Mouse (Mus musculus): ENCODE results near the gene Olfr787. TPM values are rescaled to one million over a fixed set of nuclear protein-coding genes. Genes with fewer than 3 reads are reported as not detected.

Gene Olfr787
- not detected in 2 replicates for polyA plus RNA-seq (2012; rRNA removed)

DNA sequence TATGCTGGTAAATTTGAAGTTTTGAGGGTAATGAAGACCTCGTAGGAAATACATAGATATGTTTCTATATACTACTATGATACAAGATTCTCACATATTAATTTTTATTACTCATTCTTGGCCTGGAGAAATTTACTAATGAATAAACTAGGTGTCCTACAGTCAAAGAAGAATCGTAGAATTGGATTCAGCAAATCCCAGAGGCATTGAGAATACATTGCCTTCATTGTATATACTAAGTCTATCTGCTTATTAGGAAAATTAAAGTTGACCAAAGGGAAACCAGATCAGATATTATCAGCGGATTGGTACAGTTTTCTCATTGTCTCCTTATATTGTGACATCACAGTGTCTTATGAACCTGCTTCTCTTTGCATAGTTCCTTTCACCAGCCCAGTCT lies at the start of gene Olfr787:
Olfr787 (plus strand) TSS at position 301 of the 400 bp plus-strand sequence.
- WGBS: 74% methylated on average over 3 of the region's 3 CpGs
- H3K4me3 ChIP-seq (replicated peaks; ENCODE audit: extremely low read depth, low read depth, low read length): no peak within 1 kb of the TSS
- no peaks in the 10 kb centered on the region for H3K4me1 ChIP-seq (ENCODE audit: control insufficient read depth, insufficient read depth, low read length)
- no peak for DNase-seq
- TF ChIP-seq POLR2A (IDR thresholded peaks at IDR 0.05; ENCODE audit: borderline replicate concordance, extremely low read depth, low read depth, low read length) (no peak), CTCF (IDR thresholded peaks at IDR 0.05; ENCODE audit: insufficient read depth, low read length) (no peak)

DNA sequence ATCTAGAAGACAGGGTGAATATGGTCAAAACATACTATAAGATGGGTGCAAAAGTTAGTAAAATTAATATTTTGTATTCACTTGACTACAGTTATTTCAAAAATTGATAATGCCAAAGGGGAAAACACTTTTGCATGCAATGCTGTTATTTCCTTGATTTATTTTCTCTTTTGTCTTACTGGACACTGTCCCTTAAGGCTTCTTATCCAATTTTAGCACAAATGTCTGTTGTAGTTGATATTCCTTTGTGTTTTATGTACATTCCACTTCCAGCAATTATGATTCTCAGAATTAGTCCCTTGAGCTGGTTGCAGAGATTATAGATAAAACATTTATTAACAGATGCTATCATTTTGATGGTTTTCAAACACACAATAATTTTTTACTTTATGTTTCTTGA lies 34.7 kb upstream of the Olfr787 start, which contains the start of gene Olfr786:
Olfr786 (plus strand) TSS at position 301 of the 400 bp plus-strand sequence.
- H3K4me1 ChIP-seq (ENCODE audit: control insufficient read depth, insufficient read depth, low read length): no peaks in the 10 kb centered on the region
- TF ChIP-seq CTCF (IDR thresholded peaks at IDR 0.05; ENCODE audit: insufficient read depth, low read length) (no peak), POLR2A (IDR thresholded peaks at IDR 0.05; ENCODE audit: borderline replicate concordance, extremely low read depth, low read depth, low read length) (no peak)
- H3K4me3 ChIP-seq (replicated peaks; ENCODE audit: extremely low read depth, low read depth, low read length): no peak within 1 kb of the TSS

DNA sequence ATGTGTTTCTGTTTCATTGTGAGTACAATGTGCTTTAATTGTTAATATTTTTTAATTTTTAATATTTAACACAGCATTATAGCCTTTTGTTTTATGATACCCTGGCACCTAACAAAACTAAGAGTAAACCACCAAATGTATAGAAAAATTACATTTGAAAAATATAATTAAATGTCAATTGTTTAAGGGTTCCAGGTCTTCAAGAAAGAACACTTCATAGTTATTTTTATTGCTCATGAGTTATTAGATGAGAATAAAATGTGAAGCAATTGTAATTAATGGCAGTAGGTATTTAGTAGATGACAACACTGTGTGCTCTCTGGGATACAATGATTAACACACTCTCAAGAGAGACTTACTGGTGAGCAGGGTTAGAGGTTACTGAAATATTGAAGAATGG lies 9.0 kb downstream of the Olfr787 start, which contains the start of gene Olfr788:
Olfr788 (plus strand) TSS at position 301 of the 400 bp plus-strand sequence.
- no peak for DNase-seq
- TF ChIP-seq CTCF (IDR thresholded peaks at IDR 0.05; ENCODE audit: insufficient read depth, low read length) (no peak), POLR2A (IDR thresholded peaks at IDR 0.05; ENCODE audit: borderline replicate concordance, extremely low read depth, low read depth, low read length) (no peak)
- H3K4me3 ChIP-seq (replicated peaks; ENCODE audit: extremely low read depth, low read depth, low read length): no peak within 1 kb of the TSS
- H3K4me1 ChIP-seq (ENCODE audit: control insufficient read depth, insufficient read depth, low read length): no peaks in the 10 kb centered on the region

More for the DNA sequence above, 34.7 kb upstream of the Olfr787 start, which contains the start of gene Olfr786:
- DNase-seq: no peak

DNA sequence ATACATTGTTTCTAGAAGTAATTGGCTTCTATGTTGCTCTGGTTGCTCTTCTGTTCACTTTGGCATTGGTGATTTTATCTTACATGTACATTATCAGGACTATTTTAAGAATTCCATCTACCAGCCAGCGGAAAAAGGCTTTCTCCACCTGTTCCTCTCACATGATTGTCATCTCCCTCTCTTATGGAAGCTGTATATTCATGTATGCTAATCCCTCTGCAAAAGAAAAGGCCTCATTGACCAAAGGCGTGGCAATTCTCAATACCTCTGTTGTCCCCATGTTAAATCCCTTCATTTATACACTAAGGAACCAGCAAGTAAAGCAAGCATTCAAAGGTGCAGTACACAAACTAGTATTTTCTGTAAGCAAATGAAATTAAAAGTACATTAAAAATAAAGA lies 11.6 kb downstream of the Olfr787 start:
- 57% methylated on average over 2 of the region's 2 CpGs for WGBS
- Histone ChIP-seq H3K4me1 (ENCODE audit: control insufficient read depth, insufficient read depth, low read length) (no peaks in the 10 kb centered on the region), H3K4me3 (replicated peaks; ENCODE audit: extremely low read depth, low read depth, low read length) (no peak overlapping the region)
- no peak for DNase-seq
- no peak for TF ChIP-seq POLR2A (IDR thresholded peaks at IDR 0.05; ENCODE audit: borderline replicate concordance, extremely low read depth, low read depth, low read length)
- TF ChIP-seq CTCF (IDR thresholded peaks at IDR 0.05; ENCODE audit: insufficient read depth, low read length): no peak

DNA sequence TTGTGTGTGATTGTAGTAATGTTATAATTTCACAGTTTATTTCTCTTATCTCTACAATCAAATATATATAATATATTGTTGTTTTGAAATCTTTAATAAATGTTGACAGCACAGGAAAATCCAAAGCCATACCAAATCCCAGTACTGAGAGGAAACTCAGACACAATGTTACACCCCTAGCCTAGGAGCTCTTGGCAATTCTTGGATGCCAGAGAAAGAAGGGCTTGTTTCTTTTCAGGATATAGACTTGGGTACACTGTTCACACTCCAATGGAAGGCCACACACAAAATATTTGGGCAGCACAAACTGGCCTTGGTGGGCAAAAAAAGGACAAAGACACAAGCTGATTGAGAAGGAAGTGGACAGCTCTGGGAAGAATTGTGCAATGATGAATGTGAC lies 12.1 kb downstream of the Olfr787 start:
- Histone ChIP-seq H3K4me1 (ENCODE audit: control insufficient read depth, insufficient read depth, low read length) (no peaks in the 10 kb centered on the region), H3K4me3 (replicated peaks; ENCODE audit: extremely low read depth, low read depth, low read length) (no peak overlapping the region)
- DNase-seq: no peak
- TF ChIP-seq CTCF (IDR thresholded peaks at IDR 0.05; ENCODE audit: insufficient read depth, low read length): no peak

DNA sequence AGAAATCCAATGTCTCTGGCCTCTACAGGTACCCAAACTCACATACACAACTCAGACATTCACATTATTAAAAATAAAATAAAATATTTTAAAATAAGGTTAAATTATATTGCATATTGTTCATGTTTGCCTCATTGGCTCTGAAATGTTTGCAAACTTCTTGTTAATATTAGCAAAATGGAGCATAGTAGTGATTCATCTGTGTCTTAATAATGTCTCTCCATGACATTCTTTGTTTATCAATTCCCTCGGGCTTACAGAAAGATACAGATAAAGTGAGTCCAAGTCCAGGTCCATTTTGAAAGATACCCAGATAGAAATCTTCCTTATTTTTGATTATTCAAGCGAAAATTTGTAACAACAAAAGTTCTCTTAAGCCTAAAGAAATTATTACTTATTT lies 22.8 kb downstream of the Olfr787 start, which contains the start of gene Olfr789:
Olfr789 (plus strand) TSS at position 301 of the 400 bp plus-strand sequence.
- H3K4me1 ChIP-seq (ENCODE audit: control insufficient read depth, insufficient read depth, low read length): no peaks in the 10 kb centered on the region
- TF ChIP-seq CTCF (IDR thresholded peaks at IDR 0.05; ENCODE audit: insufficient read depth, low read length): no peak
- no peak for TF ChIP-seq POLR2A (IDR thresholded peaks at IDR 0.05; ENCODE audit: borderline replicate concordance, extremely low read depth, low read depth, low read length)
- H3K4me3 ChIP-seq (replicated peaks; ENCODE audit: extremely low read depth, low read depth, low read length): no peak within 1 kb of the TSS
- no peak for DNase-seq
- 38% methylated on average over 2 of the region's 2 CpGs for WGBS

DNA sequence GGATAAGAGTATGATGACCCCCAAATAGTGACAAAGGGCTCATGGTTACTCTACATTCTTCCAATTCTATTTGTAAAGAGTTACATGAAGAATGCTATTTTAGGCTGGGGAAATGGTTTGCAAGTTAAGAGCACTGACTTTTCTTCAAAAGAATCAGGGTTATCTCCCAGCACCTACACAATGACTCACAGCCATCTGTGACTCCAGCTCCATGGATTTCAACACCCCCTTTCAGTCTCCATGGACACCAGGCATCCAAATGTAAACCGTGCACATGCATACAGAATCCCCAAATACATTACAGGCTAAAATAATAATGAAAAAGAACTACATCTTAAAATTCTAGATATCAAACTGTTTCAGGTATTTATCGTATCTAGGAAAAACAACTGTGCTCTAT lies 28.4 kb downstream of the Olfr787 start:
- TF ChIP-seq CTCF (IDR thresholded peaks at IDR 0.05; ENCODE audit: insufficient read depth, low read length) (no peak), POLR2A (IDR thresholded peaks at IDR 0.05; ENCODE audit: borderline replicate concordance, extremely low read depth, low read depth, low read length) (no peak)
- WGBS: 67% methylated on average over 2 of the region's 2 CpGs
- no peak for DNase-seq
- H3K4me3 ChIP-seq (replicated peaks; ENCODE audit: extremely low read depth, low read depth, low read length): no peak overlapping the region
- H3K4me1 ChIP-seq (ENCODE audit: control insufficient read depth, insufficient read depth, low read length): no peaks in the 10 kb centered on the region

DNA sequence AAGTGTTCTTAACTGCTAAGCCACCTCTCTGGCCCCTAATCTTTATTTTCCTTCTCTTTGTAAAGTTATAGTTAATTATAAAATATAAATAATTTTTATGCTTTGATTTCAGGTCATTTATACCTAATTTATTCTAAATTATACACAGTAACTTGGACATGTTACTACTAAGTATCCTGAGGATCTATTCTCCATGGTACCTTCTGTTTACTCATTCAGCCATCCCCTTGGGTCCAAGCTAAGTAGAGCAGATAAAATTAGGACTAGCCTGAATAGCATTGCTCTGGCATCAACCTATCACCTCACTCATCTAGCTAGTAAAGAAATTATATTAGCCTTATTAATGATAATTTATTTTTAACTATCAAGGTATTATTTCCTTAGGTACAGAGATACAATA lies 36.5 kb downstream of the Olfr787 start, which contains the start of gene Olfr790:
Olfr790 (plus strand) TSS at position 301 of the 400 bp plus-strand sequence.
- DNase-seq: no peak
- H3K4me3 ChIP-seq (replicated peaks; ENCODE audit: extremely low read depth, low read depth, low read length): no peak within 1 kb of the TSS
- H3K4me1 ChIP-seq (ENCODE audit: control insufficient read depth, insufficient read depth, low read length): no peaks in the 10 kb centered on the region
- TF ChIP-seq CTCF (IDR thresholded peaks at IDR 0.05; ENCODE audit: insufficient read depth, low read length) (no peak), POLR2A (IDR thresholded peaks at IDR 0.05; ENCODE audit: borderline replicate concordance, extremely low read depth, low read depth, low read length) (no peak)

Other genes with a start within 250 kb of the Olfr787 start
- gene Olfr774, start 225.7 kb upstream of the Olfr787 start, polyA plus RNA-seq (2012; rRNA removed): not detected in 2 replicates
- gene Olfr775, start 213.4 kb upstream of the Olfr787 start, polyA plus RNA-seq (2012; rRNA removed): not detected in 2 replicates
- not detected in 2 replicates for gene Olfr776, start 202.7 kb upstream of the Olfr787 start, polyA plus RNA-seq (2012; rRNA removed)
- gene Olfr777, start 190.4 kb upstream of the Olfr787 start, polyA plus RNA-seq (2012; rRNA removed): not detected in 2 replicates
- not detected in 2 replicates for gene Olfr780, start 143.7 kb upstream of the Olfr787 start, polyA plus RNA-seq (2012; rRNA removed)
- not detected in 2 replicates for gene Olfr781, start 133.0 kb upstream of the Olfr787 start, polyA plus RNA-seq (2012; rRNA removed)
- gene Olfr782, start 113.0 kb upstream of the Olfr787 start, polyA plus RNA-seq (2012; rRNA removed): not detected in 2 replicates
- gene Olfr784, start 77.8 kb upstream of the Olfr787 start, polyA plus RNA-seq (2012; rRNA removed): 0.05 TPM in 1 of 2 replicates, not detected in the other
- gene Olfr785, start 56.4 kb upstream of the Olfr787 start, polyA plus RNA-seq (2012; rRNA removed): not detected in 2 replicates
- not detected in 2 replicates for gene Olfr786, start 34.6 kb upstream of the Olfr787 start, polyA plus RNA-seq (2012; rRNA removed)
- not detected in 2 replicates for gene Olfr788, start 9.1 kb downstream of the Olfr787 start, polyA plus RNA-seq (2012; rRNA removed)
- not detected in 2 replicates for gene Olfr789, start 22.9 kb downstream of the Olfr787 start, polyA plus RNA-seq (2012; rRNA removed)
- gene Olfr790, start 36.6 kb downstream of the Olfr787 start, polyA plus RNA-seq (2012; rRNA removed): not detected in 2 replicates
- gene Olfr791, start 59.9 kb downstream of the Olfr787 start, polyA plus RNA-seq (2012; rRNA removed): not detected in 2 replicates
- not detected in 2 replicates for gene Olfr792, start 77.3 kb downstream of the Olfr787 start, polyA plus RNA-seq (2012; rRNA removed)
- gene Olfr794, start 105.8 kb downstream of the Olfr787 start, polyA plus RNA-seq (2012; rRNA removed): not detected in 2 replicates
- gene Olfr796, start 150.7 kb downstream of the Olfr787 start, polyA plus RNA-seq (2012; rRNA removed): not detected in 2 replicates
- gene Olfr798, start 166.1 kb downstream of the Olfr787 start, polyA plus RNA-seq (2012; rRNA removed): not detected in 2 replicates
- not detected in 2 replicates for gene Olfr799, start 175.6 kb downstream of the Olfr787 start, polyA plus RNA-seq (2012; rRNA removed)
- not detected in 2 replicates for gene Olfr800, start 195.8 kb downstream of the Olfr787 start, polyA plus RNA-seq (2012; rRNA removed)
- not detected in 2 replicates for gene Olfr801, start 212.0 kb downstream of the Olfr787 start, polyA plus RNA-seq (2012; rRNA removed)
- gene Olfr802, start 226.3 kb downstream of the Olfr787 start, polyA plus RNA-seq (2012; rRNA removed): not detected in 2 replicates
- not detected in 2 replicates for gene Olfr803, start 232.4 kb downstream of the Olfr787 start, polyA plus RNA-seq (2012; rRNA removed)
- not detected in 2 replicates for gene Olfr804, start 241.3 kb downstream of the Olfr787 start, polyA plus RNA-seq (2012; rRNA removed)

Measured in lung, adult 2 months (tissue).